Mouse (Mus musculus): ENCODE measurements around the gene Slu7. TPM values are rescaled to one million over a fixed set of nuclear protein-coding genes. Genes with fewer than 3 reads are reported as not detected.

Gene Slu7
- polyA plus RNA-seq, 1 experiment from 2014 or later, result 44.1 TPM

GRCm38 (mm10) chr11:43480561-43480960 lies 47.0 kb downstream of the Slu7 start:
- H3K27me3 ChIP-seq (ENCODE audit: insufficient read depth, poor library complexity, severe bottlenecking), result peaks cover 2% of the 10 kb centered on the region; the same call in 1 of the 2 replicates
- H3K9me3 ChIP-seq, result no peaks in the 10 kb centered on the region
- 42% methylated on average over 5 of the region's 5 CpGs for WGBS
- DNase-seq (ENCODE audit: low spot score), result no peak
- peaks cover 27% of the 10 kb centered on the region for H3K4me1 ChIP-seq
- no peak overlapping the region for H3K4me3 ChIP-seq
- no peaks in the 10 kb centered on the region for H3K36me3 ChIP-seq
- no peak overlapping the region for H3K27ac ChIP-seq

- Histone ChIP-seq H3K36me3 (no peaks in the 10 kb centered on the region), H3K4me1 (peaks cover 27% of the 10 kb centered on the region), H3K9me3 (no peaks in the 10 kb centered on the region), H3K4me3 (no peak overlapping the region), H3K27me3 (ENCODE audit: insufficient read depth, poor library complexity, severe bottlenecking) (peaks cover 4% of the 10 kb centered on the region; the same call in 1 of the 2 replicates), H3K27ac (no peak overlapping the region)
- WGBS, result 50% methylated on average over 3 of the region's 3 CpGs
- DNase-seq (ENCODE audit: low spot score), result peak; percentile 38
These were observed 48.4 kb downstream of the Slu7 start for GRCm38 (mm10) chr11:43481672-43482522.

- Histone ChIP-seq H3K4me3 (no peak overlapping the region), H3K4me1 (peaks cover 27% of the 10 kb centered on the region), H3K9me3 (no peaks in the 10 kb centered on the region), H3K27me3 (ENCODE audit: insufficient read depth, poor library complexity, severe bottlenecking) (peaks cover 4% of the 10 kb centered on the region; the same call in 1 of the 2 replicates), H3K27ac (no peak overlapping the region), H3K36me3 (no peaks in the 10 kb centered on the region)
- peak; percentile 67 for DNase-seq (ENCODE audit: low spot score)
- WGBS, result 43% methylated on average over 6 of the region's 6 CpGs
These were observed 49.7 kb downstream of the Slu7 start for GRCm38 (mm10) chr11:43483122-43483792.

GRCm38 (mm10) chr11:43484057-43484456 lies 50.5 kb downstream of the Slu7 start:
- H3K4me3 ChIP-seq, result no peak overlapping the region
- peaks cover 27% of the 10 kb centered on the region for H3K4me1 ChIP-seq
- WGBS, result 75% methylated on average over 4 of the region's 4 CpGs
- no peaks in the 10 kb centered on the region for H3K36me3 ChIP-seq
- no peaks in the 10 kb centered on the region for H3K9me3 ChIP-seq
- DNase-seq (ENCODE audit: low spot score), result peak; percentile 39
- H3K27me3 ChIP-seq (ENCODE audit: insufficient read depth, poor library complexity, severe bottlenecking), result peaks cover 4% of the 10 kb centered on the region; the same call in 1 of the 2 replicates
- no peak overlapping the region for H3K27ac ChIP-seq

- Histone ChIP-seq H3K4me3 (no peak overlapping the region), H3K4me1 (peaks cover 27% of the 10 kb centered on the region), H3K36me3 (no peaks in the 10 kb centered on the region), H3K9me3 (no peaks in the 10 kb centered on the region), H3K27me3 (ENCODE audit: insufficient read depth, poor library complexity, severe bottlenecking) (peaks cover 4% of the 10 kb centered on the region; the same call in 1 of the 2 replicates), H3K27ac (no peak overlapping the region)
- WGBS, result 36% methylated on average over 11 of the region's 11 CpGs
- DNase-seq (ENCODE audit: low spot score), result peak; percentile 71
These were observed 51.1 kb downstream of the Slu7 start for GRCm38 (mm10) chr11:43484652-43485051.

- H3K27me3 ChIP-seq (ENCODE audit: insufficient read depth, poor library complexity, severe bottlenecking), result peaks cover 4% of the 10 kb centered on the region; the same call in 1 of the 2 replicates
- no peak overlapping the region for H3K4me3 ChIP-seq
- H3K27ac ChIP-seq, result no peak overlapping the region
- no peaks in the 10 kb centered on the region for H3K36me3 ChIP-seq
- 87% methylated on average over 9 of the region's 9 CpGs for WGBS
- H3K4me1 ChIP-seq, result peaks cover 27% of the 10 kb centered on the region
- DNase-seq (ENCODE audit: low spot score), result peak; percentile 61
- no peaks in the 10 kb centered on the region for H3K9me3 ChIP-seq
These were observed 52.3 kb downstream of the Slu7 start for GRCm38 (mm10) chr11:43485855-43486254.

GRCm38 (mm10) chr11:43492663-43493062 lies 59.1 kb downstream of the Slu7 start:
- no peaks in the 10 kb centered on the region for H3K36me3 ChIP-seq
- H3K27me3 ChIP-seq (ENCODE audit: insufficient read depth, poor library complexity, severe bottlenecking), result no peaks in the 10 kb centered on the region
- no peak overlapping the region for H3K27ac ChIP-seq
- no peak overlapping the region for H3K4me3 ChIP-seq
- DNase-seq (ENCODE audit: low spot score), result peak; percentile 82
- 34% methylated on average over 7 of the region's 7 CpGs for WGBS
- no peaks in the 10 kb centered on the region for H3K9me3 ChIP-seq
- H3K4me1 ChIP-seq, result no peaks in the 10 kb centered on the region

GRCm38 (mm10) chr11:43493815-43494409 lies 60.4 kb downstream of the Slu7 start:
- H3K36me3 ChIP-seq, result no peaks in the 10 kb centered on the region
- no peaks in the 10 kb centered on the region for H3K4me1 ChIP-seq
- no peaks in the 10 kb centered on the region for H3K27me3 ChIP-seq (ENCODE audit: insufficient read depth, poor library complexity, severe bottlenecking)
- H3K27ac ChIP-seq, result no peak overlapping the region
- DNase-seq (ENCODE audit: low spot score), result peak; percentile 82
- H3K4me3 ChIP-seq, result no peak overlapping the region
- H3K9me3 ChIP-seq, result peaks cover 3% of the 10 kb centered on the region; the same call in 1 of the 2 replicates
- 16% methylated on average over 6 of the region's 6 CpGs for WGBS

- peaks cover 3% of the 10 kb centered on the region; the same call in 1 of the 2 replicates for H3K9me3 ChIP-seq
- H3K4me1 ChIP-seq, result no peaks in the 10 kb centered on the region
- H3K4me3 ChIP-seq, result no peak overlapping the region
- 46% methylated on average over 8 of the region's 8 CpGs for WGBS
- no peaks in the 10 kb centered on the region for H3K27me3 ChIP-seq (ENCODE audit: insufficient read depth, poor library complexity, severe bottlenecking)
- H3K36me3 ChIP-seq, result no peaks in the 10 kb centered on the region
- H3K27ac ChIP-seq, result 0 out of 2 replicates have a peak overlapping the region, but pooled peaks have one; percentile 7
- no peak for DNase-seq (ENCODE audit: low spot score)
These were observed 61.5 kb downstream of the Slu7 start for GRCm38 (mm10) chr11:43495037-43495436.

GRCm38 (mm10) chr11:43495532-43495931 lies 62.0 kb downstream of the Slu7 start:
- no peaks in the 10 kb centered on the region for H3K27me3 ChIP-seq (ENCODE audit: insufficient read depth, poor library complexity, severe bottlenecking)
- no peak for DNase-seq (ENCODE audit: low spot score)
- H3K4me1 ChIP-seq, result no peaks in the 10 kb centered on the region
- H3K27ac ChIP-seq, result no peak overlapping the region
- H3K36me3 ChIP-seq, result no peaks in the 10 kb centered on the region
- WGBS, result 45% methylated on average over 3 of the region's 3 CpGs
- no peak overlapping the region for H3K4me3 ChIP-seq
- H3K9me3 ChIP-seq, result peaks cover 3% of the 10 kb centered on the region; the same call in 1 of the 2 replicates
